Mouse (Mus musculus): ENCODE measurements at regions not wholly inside any gene's neighbourhood (a gene's known extent, or its start where the extent isn't known, plus 50 kb on each side); places are given as distances from the start of the nearest gene placed in this dataset.

DNA sequence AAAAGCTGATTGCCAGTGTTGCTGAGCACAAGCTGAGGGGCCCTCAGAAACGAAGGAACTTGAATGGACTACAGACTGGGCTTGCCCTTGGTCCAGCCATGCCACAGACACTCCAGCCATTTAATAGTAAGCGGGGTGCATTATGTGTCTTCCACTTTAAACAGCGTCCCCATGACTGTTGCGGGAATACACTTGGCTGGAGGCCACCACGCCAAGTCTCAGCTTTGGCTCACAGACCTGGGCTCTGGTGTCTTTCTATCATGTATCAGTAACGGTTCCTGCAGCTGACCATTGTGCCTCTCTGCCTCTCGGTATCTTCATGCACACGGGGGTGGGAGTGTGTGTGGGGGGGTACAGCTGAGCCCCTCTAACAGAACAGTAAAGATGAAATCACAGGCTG is 62.0 kb upstream of the Sdk2 start:
- DNase-seq, result no peak

DNA sequence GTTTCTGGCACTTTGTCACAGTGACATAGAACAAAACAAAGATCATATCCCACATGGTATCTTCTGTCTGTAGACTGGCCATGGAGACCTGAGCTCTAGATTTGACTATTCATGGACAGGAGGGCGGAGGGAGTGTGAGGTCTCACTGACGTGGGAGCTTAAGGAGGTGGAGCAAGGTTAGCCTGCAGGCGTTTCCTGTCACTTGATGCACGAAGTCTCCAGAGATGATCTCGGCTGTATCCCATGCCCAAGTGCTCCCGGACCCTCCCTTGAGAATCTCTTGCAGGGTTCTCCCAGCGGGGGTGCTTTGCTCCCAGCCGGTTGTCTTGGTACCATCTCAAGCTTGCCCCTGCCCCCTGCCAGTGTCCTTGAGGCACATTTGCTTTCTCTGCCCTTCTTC is 60.6 kb upstream of the Sdk2 start:
- no peak for DNase-seq

DNA sequence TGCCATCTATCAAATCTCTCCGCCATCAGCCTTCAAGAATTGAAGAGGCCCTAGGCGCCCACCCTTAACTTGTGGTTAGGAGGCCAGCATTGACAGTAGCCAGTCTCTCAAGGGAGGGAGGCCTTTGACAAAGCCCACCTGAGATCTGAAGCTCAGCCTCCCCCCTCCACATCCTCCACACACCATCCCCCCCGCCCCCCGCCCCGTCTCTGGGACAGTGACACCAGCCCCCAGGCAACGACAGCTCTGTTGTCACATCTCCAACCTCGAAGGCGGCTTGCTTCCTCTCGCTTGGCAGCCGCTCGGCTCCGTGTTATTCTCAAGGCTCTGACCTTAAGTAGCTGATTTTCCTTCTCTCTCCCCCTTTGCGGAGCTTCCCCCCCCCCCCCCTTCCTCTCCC is 55.3 kb upstream of the Sdk2 start:
- peak; percentile 45 for DNase-seq

DNA sequence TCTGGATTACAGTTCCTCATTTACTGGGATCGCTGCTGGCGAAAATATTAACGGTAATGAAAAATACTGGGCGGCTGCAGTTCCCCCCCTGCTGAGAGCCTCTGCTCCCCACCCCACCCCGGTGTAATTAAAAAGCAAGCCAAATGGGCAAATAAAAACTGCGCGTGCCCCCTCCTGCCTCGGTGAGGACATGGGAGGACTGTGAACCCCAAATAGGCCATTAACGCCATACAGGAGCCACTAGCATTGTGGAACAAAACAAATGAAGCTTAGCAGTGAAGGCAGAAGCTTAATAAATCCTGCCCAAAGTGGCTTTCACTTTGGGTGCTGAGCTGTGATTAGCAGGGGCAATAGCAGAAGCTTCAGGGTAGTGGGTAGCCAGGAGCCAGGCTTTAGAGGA is 52.3 kb upstream of the Sdk2 start:
- peak; percentile 50 for DNase-seq
